Mouse (Mus musculus) brain, adult 2 months (tissue): ENCODE results near the gene Hpf1.

Source experiments
- DNase-seq: peaks from one replicate; pipeline ENCODE4 v3.0.0; 2011; ENCODE audit warnings: low read depth, low spot score

The Hpf1 gene

DNA sequence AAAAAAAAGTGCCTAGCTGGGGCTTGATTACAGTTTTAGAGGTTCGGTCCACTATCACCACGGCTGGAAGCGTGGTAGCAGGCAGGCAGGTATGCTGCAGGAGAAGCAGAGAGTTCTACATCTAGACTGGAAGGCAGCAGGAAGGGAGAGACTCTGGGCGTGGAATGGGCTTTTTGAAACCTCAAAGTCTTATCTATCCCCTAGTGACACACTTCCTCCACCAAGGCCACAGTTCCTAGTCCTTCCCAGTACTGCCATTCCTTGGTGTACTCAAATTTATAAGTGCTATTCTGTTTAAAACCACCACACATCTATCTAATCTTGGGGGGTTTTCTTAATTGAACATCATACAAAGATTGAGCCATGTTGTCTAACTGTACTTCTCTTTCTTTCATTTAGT lies 1.5 kb downstream of the Hpf1 start:
- DNase-seq: no peak

DNA sequence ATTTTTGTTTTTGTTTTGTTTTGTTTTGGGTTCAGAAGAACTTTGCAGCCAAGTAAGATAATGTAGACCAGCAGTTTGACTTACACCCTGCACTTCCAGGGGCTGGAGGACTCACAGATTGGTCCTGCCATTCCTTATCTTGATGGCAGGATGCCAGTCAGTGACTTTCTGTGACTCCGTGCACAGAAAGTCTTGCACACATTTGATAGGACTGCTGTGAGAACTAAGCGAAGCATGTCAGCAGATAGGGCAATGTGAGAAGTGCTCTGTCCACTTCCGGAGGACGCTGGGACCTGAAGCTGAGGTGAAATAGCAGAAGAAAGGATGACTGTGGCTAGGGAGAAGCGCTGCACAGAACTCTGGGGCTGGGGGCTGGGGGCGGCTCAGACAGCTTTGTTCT lies 5.7 kb downstream of the Hpf1 start:
- no peak for DNase-seq

DNA sequence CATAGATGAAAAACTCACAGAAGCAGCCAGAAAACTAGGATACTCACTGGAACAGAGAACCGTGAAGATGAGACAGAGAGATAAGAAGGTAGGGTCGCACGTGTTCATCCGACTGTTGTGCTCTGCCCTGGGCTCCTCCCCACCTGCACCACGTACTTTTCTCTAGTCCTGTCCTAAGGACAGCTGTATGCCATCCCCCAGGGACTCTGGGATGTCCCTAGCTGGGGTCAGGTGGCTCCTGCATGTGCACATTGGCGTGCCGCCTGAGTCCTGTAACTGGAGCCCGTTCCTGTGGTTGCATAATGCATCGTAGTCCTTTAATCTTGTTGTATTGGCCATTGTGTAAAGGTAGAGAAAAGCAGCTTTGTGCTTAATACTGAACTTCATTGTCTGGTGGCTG lies 9.9 kb downstream of the Hpf1 start:
- no peak for DNase-seq

DNA sequence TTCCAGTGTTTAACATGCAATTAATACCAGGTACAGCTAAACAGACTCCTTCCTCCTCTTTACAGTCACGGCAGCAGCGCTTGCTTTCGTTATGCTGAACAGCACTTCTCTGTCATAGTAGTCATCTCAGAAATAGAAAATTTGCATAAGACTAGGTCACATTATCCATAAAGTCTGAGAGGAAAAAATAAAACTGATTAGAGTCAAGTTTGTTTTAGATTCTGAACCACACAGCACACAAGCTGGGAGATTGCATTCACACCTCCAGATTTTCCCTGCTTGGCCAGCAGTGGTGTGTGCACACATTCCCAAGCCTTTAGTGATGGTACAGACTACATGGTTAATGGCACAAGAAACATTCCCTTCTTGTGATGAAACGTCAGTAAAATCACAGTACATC lies 21.9 kb downstream of the Hpf1 start:
- DNase-seq: peak; percentile 44

DNA sequence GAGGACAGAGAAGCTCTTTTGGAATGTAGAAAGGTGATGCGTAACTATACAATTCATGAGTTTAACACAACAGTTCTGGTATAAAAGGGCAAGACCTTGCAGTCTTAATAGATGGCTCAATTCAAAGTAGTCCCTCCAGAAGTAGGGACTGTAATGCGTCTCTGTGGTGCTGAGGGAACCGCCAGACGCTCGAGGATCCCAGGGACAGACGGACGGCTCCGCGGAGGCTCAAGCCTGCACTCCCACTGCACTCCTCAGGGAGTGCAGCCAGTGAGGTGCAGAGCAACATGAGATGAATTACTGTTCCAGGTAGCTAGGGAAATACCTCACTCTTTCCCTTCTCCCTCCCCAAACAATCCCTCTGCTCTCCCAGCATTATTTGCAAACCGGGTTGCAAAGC lies 22.3 kb downstream of the Hpf1 start:
- DNase-seq: no peak

DNA sequence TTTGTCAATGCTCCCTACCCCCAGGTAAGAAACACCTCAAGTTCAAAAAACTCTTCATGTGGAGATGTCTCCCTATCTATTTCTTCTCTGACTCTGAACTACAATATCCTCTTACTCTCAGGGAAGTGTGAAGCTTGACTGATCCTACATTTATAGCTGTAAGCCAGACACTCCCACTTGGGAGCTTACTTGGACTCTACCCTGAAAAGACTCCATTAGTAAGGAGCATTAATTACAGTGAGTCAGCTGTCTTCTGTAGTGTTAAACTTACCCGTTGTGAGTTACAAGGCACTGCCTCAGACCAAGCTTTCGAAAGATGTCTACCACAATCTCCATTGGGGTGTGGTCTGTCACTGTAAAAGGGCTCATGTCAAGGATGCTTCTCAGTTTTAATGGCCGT lies 28.9 kb downstream of the Hpf1 start:
- DNase-seq: no peak

DNA sequence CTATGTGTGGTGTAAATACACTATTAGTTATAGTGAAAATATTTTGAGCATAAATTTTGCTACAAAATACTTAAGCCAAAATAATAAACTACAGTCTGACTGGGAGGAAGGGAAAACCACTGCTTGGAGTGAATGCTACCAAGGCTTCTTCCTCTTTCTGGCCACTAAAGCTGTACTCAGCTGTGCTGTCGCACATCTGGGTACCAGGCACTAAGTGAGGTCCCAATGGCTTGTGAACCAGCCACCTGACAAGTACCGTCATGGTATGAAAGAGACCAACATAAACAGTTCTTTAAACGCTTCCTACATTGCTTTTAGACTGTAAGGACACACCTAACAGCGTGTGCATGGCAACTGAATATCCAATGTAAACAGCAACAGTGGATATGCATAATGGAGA lies 30.0 kb downstream of the Hpf1 start:
- DNase-seq: no peak

DNA sequence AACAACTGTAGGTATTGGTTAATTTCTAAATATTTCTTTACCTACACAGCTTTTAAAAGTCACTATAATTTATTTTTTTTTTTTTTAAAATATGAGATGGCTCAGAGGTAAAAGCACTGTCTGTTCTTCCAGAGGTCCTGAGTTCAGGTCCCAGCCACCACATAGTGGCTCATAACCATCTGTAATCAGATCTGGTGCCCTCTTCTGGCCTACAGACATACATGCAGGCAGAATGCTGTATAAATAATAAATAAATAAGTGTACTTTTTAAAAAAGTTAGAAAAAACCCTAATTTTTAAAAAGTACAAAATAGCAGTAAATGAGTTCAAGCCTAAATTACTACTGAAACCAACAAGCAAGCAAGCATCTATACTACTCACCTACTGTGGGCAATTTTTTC lies 43.4 kb downstream of the Hpf1 start:
- DNase-seq: no peak

DNA sequence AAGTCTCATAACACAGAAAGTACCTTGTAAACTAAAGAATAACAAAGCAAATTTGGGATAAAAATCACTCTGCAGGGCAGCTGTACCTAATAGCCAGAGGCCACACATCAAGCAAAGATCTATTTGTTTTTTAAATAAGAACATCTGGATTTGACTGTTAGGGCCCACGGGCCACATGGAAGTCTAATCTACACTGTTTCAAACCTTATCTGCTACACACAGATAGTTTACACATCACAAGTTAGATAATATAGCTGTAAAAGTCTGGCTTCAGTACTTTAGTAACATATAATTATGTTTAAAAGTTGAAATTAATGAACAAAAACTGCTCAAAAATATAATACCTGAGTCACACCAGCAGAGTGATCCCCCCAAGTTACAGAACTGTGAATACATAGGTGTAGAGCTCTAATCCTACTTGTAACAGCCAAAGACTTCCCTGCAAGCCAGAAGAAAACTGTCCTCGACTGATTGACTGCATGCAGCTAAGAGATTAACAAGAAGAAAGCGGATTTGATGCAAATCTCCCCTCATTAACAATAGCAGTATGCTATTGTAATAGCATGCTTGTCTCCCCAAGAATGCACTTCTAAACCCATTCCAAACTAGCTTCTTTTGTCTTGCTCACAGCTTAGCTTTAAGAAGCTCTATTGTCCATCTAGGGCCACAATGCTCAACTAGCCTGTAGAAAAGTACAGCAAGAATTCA lies 48.7 kb downstream of the Hpf1 start:
- no peak for DNase-seq

DNA sequence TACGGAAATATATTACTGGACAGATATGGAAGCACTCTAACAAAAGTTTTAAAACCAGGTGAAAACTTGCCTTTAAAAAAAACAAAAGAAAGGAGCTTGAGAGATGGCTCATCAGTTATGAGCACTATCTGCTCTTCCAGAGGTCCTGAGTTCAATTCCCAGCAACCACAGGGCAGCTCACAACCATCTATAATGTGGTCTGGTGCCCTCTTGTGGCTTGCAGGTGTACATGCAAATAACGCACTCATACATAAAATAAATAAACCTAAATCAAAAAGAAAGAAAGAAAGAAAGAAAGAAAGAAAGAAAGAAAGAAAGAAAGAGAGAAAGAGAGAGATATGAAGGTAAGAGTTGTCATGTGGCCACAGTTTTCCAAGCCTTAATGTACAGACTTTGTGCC lies 52.6 kb downstream of the Hpf1 start:
- DNase-seq: no peak

DNA sequence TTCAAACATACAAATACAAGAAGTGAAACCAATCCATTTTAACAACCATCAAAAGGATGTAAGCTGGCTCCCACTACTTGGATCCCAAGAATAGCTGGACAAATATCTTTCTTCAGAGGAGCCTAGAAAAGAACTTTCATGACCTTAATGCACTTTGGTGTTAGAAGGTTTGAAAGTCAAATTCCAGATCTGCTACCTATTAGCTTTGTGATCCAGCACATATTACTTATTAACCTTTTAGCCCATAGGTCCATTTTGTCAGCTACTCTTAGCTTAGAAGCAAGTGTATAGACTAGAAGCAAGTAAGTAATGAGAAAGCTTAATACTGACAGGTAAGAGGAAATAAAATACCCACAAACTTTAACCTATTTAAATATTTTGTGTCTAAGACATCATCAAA lies 57.3 kb downstream of the Hpf1 start:
- no peak for DNase-seq

DNA sequence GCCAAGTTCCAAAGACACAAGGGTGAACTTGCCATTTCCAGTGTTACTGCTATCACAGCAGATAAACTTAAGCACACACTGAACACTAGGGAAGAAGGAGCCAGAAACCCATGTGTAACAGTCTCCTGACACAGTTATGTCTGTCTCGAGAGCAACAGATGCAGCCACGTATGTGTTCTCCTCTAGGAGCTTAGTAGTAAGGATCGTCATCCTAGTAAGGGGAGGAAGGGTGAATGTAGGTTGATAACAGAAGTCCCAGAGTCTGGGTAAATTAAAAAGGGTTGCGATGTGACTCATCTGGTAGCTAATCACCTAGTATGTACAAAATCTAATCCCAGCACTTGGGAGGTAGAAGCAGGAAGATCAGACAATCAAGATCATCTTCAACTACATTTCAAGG lies 59.6 kb downstream of the Hpf1 start:
- peak; percentile 55 for DNase-seq

DNA sequence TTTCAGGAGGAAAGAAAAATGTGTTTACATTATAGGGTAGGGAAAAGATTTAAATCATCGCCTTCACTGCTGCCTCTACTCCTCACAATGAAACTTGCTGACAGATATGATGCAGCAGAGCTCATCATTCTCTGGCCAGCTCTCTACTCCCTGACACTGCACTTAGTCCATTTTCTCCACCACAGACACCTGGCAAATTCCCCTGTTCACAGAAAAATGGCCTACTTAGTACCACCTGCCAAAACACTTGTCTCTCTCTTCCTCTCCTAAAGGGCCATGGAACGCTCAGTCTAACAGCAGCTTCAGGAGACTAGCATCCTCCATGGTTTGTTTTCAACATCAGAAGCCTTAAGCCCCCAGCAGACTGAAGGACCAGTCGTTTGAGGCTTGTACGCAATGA lies 61.1 kb downstream of the Hpf1 start:
- DNase-seq: peak; percentile 80

DNA sequence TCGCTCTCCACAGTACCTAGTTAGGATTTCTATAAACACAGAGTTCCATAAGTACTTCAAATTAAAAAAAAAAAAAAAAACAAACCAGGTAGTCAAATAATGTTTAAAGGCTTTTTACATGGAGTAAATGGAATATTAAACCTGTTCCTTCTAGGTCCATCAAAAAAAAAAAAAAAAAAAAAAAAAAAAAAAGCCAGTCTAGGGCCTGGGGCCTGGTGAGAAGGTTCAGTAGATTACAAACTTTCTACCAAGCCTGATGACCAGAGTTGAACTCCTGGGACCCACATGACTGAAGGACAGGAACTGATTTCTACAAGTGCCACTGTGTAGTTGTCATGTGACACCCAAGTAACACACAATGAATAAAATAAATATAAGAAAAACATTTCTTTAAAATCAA lies 61.5 kb downstream of the Hpf1 start:
- no peak for DNase-seq

DNA sequence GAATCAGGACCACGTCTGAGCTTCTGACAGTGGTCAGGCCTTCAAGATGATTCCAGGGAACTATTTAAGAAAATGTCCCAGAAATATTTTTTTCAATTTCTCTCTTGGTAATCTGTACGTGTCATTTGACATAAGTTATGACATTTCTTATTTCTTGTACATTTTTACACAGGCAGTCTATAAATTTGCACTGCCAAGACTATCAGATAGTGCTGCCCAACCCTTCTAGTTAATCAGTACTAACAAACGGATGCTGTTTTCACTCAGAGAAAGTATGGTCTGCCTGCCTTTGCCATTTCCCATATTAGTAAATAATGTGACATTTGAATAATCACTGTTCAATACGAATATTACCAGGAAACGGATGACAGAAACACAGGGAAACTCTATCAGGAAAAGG lies 62.6 kb downstream of the Hpf1 start:
- DNase-seq: no peak

DNA sequence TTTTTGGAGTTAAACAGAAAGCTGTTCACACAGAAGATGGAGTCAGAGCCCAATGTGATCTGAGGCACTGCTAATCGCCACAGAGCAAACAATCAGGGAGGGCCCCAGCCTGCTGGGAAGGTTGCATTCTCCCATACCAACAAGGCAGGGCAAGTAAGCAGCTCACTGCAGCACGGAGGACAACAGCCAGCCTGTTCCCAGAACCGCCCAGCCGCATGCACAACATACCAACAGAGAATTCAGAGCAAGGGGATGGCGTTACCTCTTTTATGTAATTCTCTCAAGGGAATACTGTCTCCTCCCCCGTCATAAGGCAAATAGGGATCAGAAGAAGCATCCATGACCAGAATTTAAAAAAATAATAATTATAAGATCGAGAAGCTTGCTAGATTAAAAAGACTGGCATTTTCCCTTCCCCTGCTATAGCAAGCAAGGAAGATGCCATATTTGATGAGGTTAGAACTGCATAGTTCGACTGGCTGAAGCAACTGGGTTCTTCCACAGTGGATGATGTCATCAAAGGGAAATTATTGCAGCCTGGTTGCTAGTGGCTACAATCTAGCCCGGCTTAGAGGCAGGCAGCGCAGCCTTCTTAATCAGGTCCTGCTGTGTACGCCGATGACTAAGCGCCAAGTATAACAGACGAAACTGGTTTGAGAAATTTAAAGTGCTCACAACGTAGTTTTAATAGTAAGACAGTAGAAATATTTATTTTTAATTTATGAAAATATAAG lies 64.2 kb downstream of the Hpf1 start:
- DNase-seq: peak; percentile 98

DNA sequence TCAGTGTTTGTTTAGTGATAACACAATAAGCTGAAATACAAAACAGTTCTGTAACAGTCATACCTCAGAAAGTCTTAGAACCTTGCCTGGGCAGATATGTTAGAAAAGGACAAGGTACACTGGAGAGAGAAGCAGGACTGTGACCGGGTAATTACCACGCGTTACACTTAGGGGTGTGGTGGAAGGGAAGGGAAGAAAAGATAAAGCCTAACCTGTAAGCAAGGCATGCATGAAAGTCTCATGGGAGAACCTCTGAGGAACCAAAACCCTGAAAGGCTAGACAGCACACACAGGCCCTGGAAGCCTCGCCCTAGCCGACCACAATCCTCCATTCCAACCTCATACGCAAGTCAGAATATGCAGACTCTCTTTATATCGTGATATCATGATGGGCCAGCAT lies 66.6 kb downstream of the Hpf1 start:
- DNase-seq: no peak
